Mouse (Mus musculus) T-helper 17 cell (primary cell): ENCODE measurements around the gene Slc22a14.

Experiments used
- in situ Hi-C, 2 experiments: fragments of 300-600 bp; cut with MboI, MseI; formaldehyde crosslinking; loops; 1 replicate in 1 of 2; 2 replicates in 1 of 2; pipeline ENCODE4 v1.15.1; 2025; ENCODE audit warnings: high pct_unique_total_duplicates in 2 of 2

Gene Slc22a14

GRCm38 (mm10) chr9:119268120-119268519 lies 97.2 kb downstream of the Slc22a14 start:
- in situ Hi-C loops = loop anchor here in 1 of 2 experiments (25.0 kb wide), 1 partner anchor 869 kb away; the partner anchor contains the start of genes Mobp and Rpsa

GRCm38 (mm10) chr9:119266121-119266395 lies 99.3 kb downstream of the Slc22a14 start:
- in situ Hi-C loops = loop anchor here in 1 of 2 experiments (25.0 kb wide), 1 partner anchor 871 kb away; the partner anchor contains the start of genes Mobp and Rpsa

- in situ Hi-C loops = loop anchor here in 1 of 2 experiments (25.0 kb wide), 1 partner anchor 872 kb away; the partner anchor contains the start of genes Mobp and Rpsa
Measured at GRCm38 (mm10) chr9:119265373-119266120, 99.8 kb downstream of the Slc22a14 start.

GRCm38 (mm10) chr9:119263067-119263466 lies 102.3 kb downstream of the Slc22a14 start:
- in situ Hi-C loops = loop anchor here in 1 of 2 experiments (25.0 kb wide), 1 partner anchor 874 kb away; the partner anchor contains the start of genes Mobp and Rpsa

GRCm38 (mm10) chr9:119260825-119261224 lies 104.5 kb downstream of the Slc22a14 start:
- in situ Hi-C loops = loop anchor here in 1 of 2 experiments (25.0 kb wide), 1 partner anchor 876 kb away; the partner anchor contains the start of genes Mobp and Rpsa

GRCm38 (mm10) chr9:119258785-119259184 lies 106.6 kb downstream of the Slc22a14 start:
- in situ Hi-C loops = loop anchor here in 1 of 2 experiments (25.0 kb wide), 1 partner anchor 879 kb away; the partner anchor contains the start of genes Mobp and Rpsa

GRCm38 (mm10) chr9:119258128-119258527 lies 107.2 kb downstream of the Slc22a14 start:
- in situ Hi-C loops = loop anchor here in 1 of 2 experiments (25.0 kb wide), 1 partner anchor 879 kb away; the partner anchor contains the start of genes Mobp and Rpsa

- in situ Hi-C loops = loop anchor here in 1 of 2 experiments (25.0 kb wide), 1 partner anchor 881 kb away; the partner anchor contains the start of genes Mobp and Rpsa
Measured at GRCm38 (mm10) chr9:119256161-119256560, 109.2 kb downstream of the Slc22a14 start.

GRCm38 (mm10) chr9:119255096-119255495 lies 110.3 kb downstream of the Slc22a14 start:
- in situ Hi-C loops = loop anchor here in 1 of 2 experiments (25.0 kb wide), 1 partner anchor 882 kb away; the partner anchor contains the start of genes Mobp and Rpsa

- in situ Hi-C loops = loop anchor here in 1 of 2 experiments (25.0 kb wide), 1 partner anchor 883 kb away; the partner anchor contains the start of genes Mobp and Rpsa
Measured at GRCm38 (mm10) chr9:119254187-119254586, 111.2 kb downstream of the Slc22a14 start.

GRCm38 (mm10) chr9:119247996-119248395 lies 117.4 kb downstream of the Slc22a14 start:
- in situ Hi-C loops = no loop called here

GRCm38 (mm10) chr9:119246826-119247225 lies 118.5 kb downstream of the Slc22a14 start:
- in situ Hi-C loops = no loop called here

GRCm38 (mm10) chr9:119243981-119244380 lies 121.4 kb downstream of the Slc22a14 start:
- in situ Hi-C loops = no loop called here

- in situ Hi-C loops = no loop called here
Measured at GRCm38 (mm10) chr9:119241169-119241865, 124.0 kb downstream of the Slc22a14 start.

- in situ Hi-C loops = no loop called here
Measured at GRCm38 (mm10) chr9:119240286-119240997, 124.9 kb downstream of the Slc22a14 start.

- in situ Hi-C loops = no loop called here
Measured at GRCm38 (mm10) chr9:119239274-119239673, 126.1 kb downstream of the Slc22a14 start.

- in situ Hi-C loops = no loop called here
Measured at GRCm38 (mm10) chr9:119238796-119239195, 126.6 kb downstream of the Slc22a14 start.

GRCm38 (mm10) chr9:119231552-119231951 lies 133.8 kb downstream of the Slc22a14 start:
- in situ Hi-C loops = no loop called here

- in situ Hi-C loops = no loop called here
Measured at GRCm38 (mm10) chr9:119230829-119231228, 134.5 kb downstream of the Slc22a14 start.

- in situ Hi-C loops = no loop called here
Measured at GRCm38 (mm10) chr9:119220249-119220648, 145.1 kb downstream of the Slc22a14 start.

GRCm38 (mm10) chr9:119219667-119220066 lies 145.7 kb downstream of the Slc22a14 start:
- in situ Hi-C loops = no loop called here
